15 mouse cellular contexts compared by ENCODE assay signal in the genomic region with DNA sequence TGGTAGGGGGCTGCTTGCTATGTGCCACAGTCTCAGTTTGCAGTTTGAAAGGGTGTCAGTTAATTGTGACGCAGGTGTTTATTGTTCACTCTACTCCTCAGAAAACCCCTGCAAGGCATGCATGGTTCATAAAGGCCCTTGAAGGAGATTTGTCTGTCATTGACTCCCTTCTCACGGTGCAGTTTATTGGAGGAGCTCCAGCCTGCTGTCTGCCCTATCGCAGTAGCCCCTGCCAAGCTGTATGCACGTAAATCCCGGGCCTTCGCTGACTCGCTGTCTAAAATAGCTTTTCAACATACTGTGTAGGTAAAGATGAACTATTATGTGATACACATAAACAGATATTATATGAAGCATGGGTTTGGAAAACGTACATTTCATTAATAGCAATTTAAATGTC. TPM values are rescaled to one million over a fixed set of nuclear protein-coding genes. Genes with fewer than 3 reads are reported as not detected.
DNase-seq lines count a peak whose midpoint lies in the region; ATAC-seq and TF ChIP-seq lines count a peak whose summit lies in the region.
"Had no signal": no experiment of that assay in that cellular context is flagged by ENCODE, and none has a peak within 500 bp of the region (broad histone marks: within the 10 kb centered on the region; RNA-seq: fewer than 3 reads in every experiment).

No protein-coding gene starts in this region.

- WGBS in lung, embryonic 15.5 days = 56% methylated on average over 8 of the region's 8 CpGs
- 10% methylated on average over 8 of the region's 8 CpGs for WGBS in forebrain, embryonic 14.5 days
- 23% methylated on average over 8 of the region's 8 CpGs for WGBS in hindbrain, postnatal 0 days
- 19% methylated on average over 8 of the region's 8 CpGs for WGBS in neural tube, embryonic 14.5 days

- H3K27me3 ChIP-seq in lung, embryonic 15.5 days = no peaks in the 10 kb centered on the region
- H3K27me3 ChIP-seq in forebrain, embryonic 14.5 days (replicated peaks; ENCODE audit: control insufficient read depth, insufficient read depth, low read length) = no peaks in the 10 kb centered on the region
- H3K27me3 ChIP-seq in hindbrain, postnatal 0 days (ENCODE audit: insufficient read depth, low read length) = no peaks in the 10 kb centered on the region
- H3K27me3 ChIP-seq in neural tube, embryonic 14.5 days (ENCODE audit: control insufficient read depth, insufficient read depth, low read length) = no peaks in the 10 kb centered on the region
- H3K27me3 ChIP-seq: embryonic facial prominence, embryonic 15.5 days; liver, embryonic 15.5 days had no signal

- peak overlapping the region; percentile 58 for H3K27ac ChIP-seq in lung, embryonic 15.5 days
- peak overlapping the region; percentile 87 for H3K27ac ChIP-seq in forebrain, embryonic 14.5 days (ENCODE audit: low read depth, low read length)
- peak overlapping the region; percentile 69; the same call in 1 of the 2 replicates for H3K27ac ChIP-seq in hindbrain, postnatal 0 days
- H3K27ac ChIP-seq in neural tube, embryonic 14.5 days (ENCODE audit: low read depth, low read length) = peak overlapping the region; percentile 61
- H3K27ac ChIP-seq: embryonic facial prominence, embryonic 15.5 days; heart, adult 2 months; kidney, postnatal 0 days; liver, embryonic 15.5 days had no signal

- no peak for ATAC-seq in lung, embryonic 15.5 days (ENCODE audit: borderline replicate concordance, extremely low read depth, low FRiP score, low TSS enrichment)
- 0 out of 2 replicates have a peak, but pooled peaks have one; percentile 16 for ATAC-seq in forebrain, embryonic 14.5 days
- no peak for ATAC-seq in hindbrain, postnatal 0 days
- peak; percentile 47; the same call in 1 of the 2 replicates for ATAC-seq in neural tube, embryonic 14.5 days (ENCODE audit: low read depth)
- ATAC-seq: CD4-positive, CD25-positive, alpha-beta regulatory T cell, adult 4 months had no signal

- no peak for TF ChIP-seq CTCF in hindbrain, postnatal 0 days (IDR thresholded peaks at IDR 0.05; ENCODE audit: low read depth)

- peaks cover 44% of the 10 kb centered on the region for H3K4me1 ChIP-seq in lung, embryonic 15.5 days
- peaks cover 68% of the 10 kb centered on the region for H3K4me1 ChIP-seq in forebrain, embryonic 14.5 days (ENCODE audit: control insufficient read depth, insufficient read depth, low read length)
- H3K4me1 ChIP-seq in hindbrain, postnatal 0 days (ENCODE audit: insufficient read depth, low read length) = peaks cover 35% of the 10 kb centered on the region
- H3K4me1 ChIP-seq in neural tube, embryonic 14.5 days (ENCODE audit: control insufficient read depth, insufficient read depth, low read length) = peaks cover 50% of the 10 kb centered on the region
- H3K4me1 ChIP-seq: liver, embryonic 15.5 days had no signal

- H3K4me3 ChIP-seq in lung, embryonic 15.5 days = no peak overlapping the region
- H3K4me3 ChIP-seq in forebrain, embryonic 14.5 days (ENCODE audit: low read depth, low read length) = no peak overlapping the region
- H3K4me3 ChIP-seq in hindbrain, postnatal 0 days (ENCODE audit: low read length) = no peak overlapping the region
- H3K4me3 ChIP-seq in neural tube, embryonic 14.5 days (ENCODE audit: low read depth, low read length) = no peak overlapping the region
- H3K4me3 ChIP-seq: embryonic facial prominence, embryonic 15.5 days; heart, adult 2 months; liver, embryonic 15.5 days had no signal

- no peaks in the 10 kb centered on the region for H3K9me3 ChIP-seq in lung, embryonic 15.5 days
- no peaks in the 10 kb centered on the region for H3K9me3 ChIP-seq in forebrain, embryonic 14.5 days (replicated peaks; ENCODE audit: control insufficient read depth, low read length)
- no peaks in the 10 kb centered on the region for H3K9me3 ChIP-seq in hindbrain, postnatal 0 days (ENCODE audit: low read length)
- no peaks in the 10 kb centered on the region for H3K9me3 ChIP-seq in neural tube, embryonic 14.5 days (ENCODE audit: control insufficient read depth, low read length)
- H3K9me3 ChIP-seq: embryonic facial prominence, embryonic 15.5 days; liver, embryonic 15.5 days had no signal

- H3K9ac ChIP-seq in lung, embryonic 15.5 days = no peak overlapping the region
- no peak overlapping the region for H3K9ac ChIP-seq in forebrain, embryonic 14.5 days (ENCODE audit: low read length)
- H3K9ac ChIP-seq in hindbrain, postnatal 0 days (replicated peaks; ENCODE audit: low read length) = no peak overlapping the region
- H3K9ac ChIP-seq in neural tube, embryonic 14.5 days (replicated peaks; ENCODE audit: low read depth, low read length) = no peak overlapping the region
- H3K9ac ChIP-seq: embryonic facial prominence, embryonic 15.5 days; liver, embryonic 15.5 days had no signal

- H3K36me3 ChIP-seq in lung, embryonic 15.5 days = peaks cover 8% of the 10 kb centered on the region; the same call in 1 of the 2 replicates
- peaks cover 11% of the 10 kb centered on the region; the same call in 1 of the 2 replicates for H3K36me3 ChIP-seq in forebrain, embryonic 14.5 days (ENCODE audit: control insufficient read depth, insufficient read depth, low read length)
- peaks cover 4% of the 10 kb centered on the region; the same call in 1 of the 2 replicates for H3K36me3 ChIP-seq in hindbrain, postnatal 0 days (ENCODE audit: insufficient read depth, low read length)
- no peaks in the 10 kb centered on the region for H3K36me3 ChIP-seq in neural tube, embryonic 14.5 days (ENCODE audit: control insufficient read depth, insufficient read depth, low read length)

- H3K4me2 ChIP-seq in lung, embryonic 15.5 days = no peak overlapping the region
- 0 out of 2 replicates have a peak overlapping the region, but pooled peaks have one; percentile 0 for H3K4me2 ChIP-seq in forebrain, embryonic 14.5 days (ENCODE audit: low read length)
- H3K4me2 ChIP-seq in hindbrain, postnatal 0 days (ENCODE audit: low read depth, low read length) = no peak overlapping the region
- no peak overlapping the region for H3K4me2 ChIP-seq in neural tube, embryonic 14.5 days (ENCODE audit: low read depth, low read length)
- H3K4me2 ChIP-seq: embryonic facial prominence, embryonic 15.5 days; liver, embryonic 15.5 days had no signal

- no peak for DNase-seq in lung, postnatal 36 days
- DNase-seq in forebrain, embryonic 14.5 days (ENCODE audit: low spot score) = peak; percentile 79
- DNase-seq in hindbrain, postnatal 0 days (ENCODE audit: low spot score) = peak; percentile 61
- no peak for DNase-seq in adrenal gland, postnatal 4 days (ENCODE audit: low spot score in 2 of 2)
- no peak for DNase-seq in frontal cortex, postnatal 25 days (ENCODE audit: low spot score in 2 of 2)
- no peak for DNase-seq in layer of hippocampus, adult 8-10 months (ENCODE audit: low spot score in 2 of 2)

RNA-seq across cellular contexts. Expression of a gene that starts 45.2 kb away (rescaled TPM):
- polyA plus RNA-seq in lung, embryonic 15.5 days (2015; fragmentation: Nextera tagmentation; extraction: Ambion mirVana) = not detected in 2 replicates
- not detected in 2 replicates for polyA plus RNA-seq in forebrain, embryonic 14.5 days (2014; fragmentation: Nextera tagmentation; extraction: Ambion mirVana)
- total RNA-seq in hindbrain, postnatal 0 days (2014; rRNA removed) = not detected in 2 replicates
- not detected in 2 replicates for polyA plus RNA-seq in hindbrain, postnatal 0 days (2015; fragmentation: Nextera tagmentation; extraction: Ambion mirVana)
- not detected in 2 replicates for polyA plus RNA-seq in neural tube, embryonic 14.5 days (2014; fragmentation: Nextera tagmentation; extraction: Ambion mirVana)
- not detected for total RNA-seq in adrenal gland, postnatal 4 days (2021)
- total RNA-seq in layer of hippocampus, adult 8-10 months (2022) = not detected
- total RNA-seq: heart, adult 2 months; layer of hippocampus, postnatal 14 days had no signal
- polyA plus RNA-seq: CD4-positive, CD25-positive, alpha-beta regulatory T cell, adult 4 months; embryonic facial prominence, embryonic 15.5 days; heart, adult 2 months; kidney, postnatal 0 days; limb, embryonic 11.5 days; liver, embryonic 15.5 days had no signal

Comparison
In these comparisons a context has a peak if more than half of its experiments do, and no peak if none do; other contexts are left out.
1. ATAC-seq: peak in forebrain, embryonic 14.5 days (single experiment) and neural tube, embryonic 14.5 days (single experiment); none in lung, embryonic 15.5 days (single experiment) and hindbrain, postnatal 0 days (single experiment).
2. DNase-seq: peak in forebrain, embryonic 14.5 days (single experiment) and hindbrain, postnatal 0 days (single experiment); none in lung, postnatal 36 days (single experiment), adrenal gland, postnatal 4 days (0 of 2), frontal cortex, postnatal 25 days (0 of 2) and layer of hippocampus, adult 8-10 months (0 of 2).
3. Peak in every context shown above with its lines, with median percentiles within 50 percentile points of each other: H3K27ac ChIP-seq.